Mouse (Mus musculus): ENCODE measurements around the gene Mast4. TPM values are rescaled to one million over a fixed set of nuclear protein-coding genes. Genes with fewer than 3 reads are reported as not detected.

Mast4 gene
- polyA plus RNA-seq, 1 experiment = 2.8 TPM

- WGBS = 52% methylated on average over 14 of the region's 14 CpGs
Measured at GRCm38 (mm10) chr13:103248102-103249054, 85.9 kb downstream of the Mast4 start.

GRCm38 (mm10) chr13:103246973-103247718 lies 87.2 kb downstream of the Mast4 start:
- WGBS = 59% methylated on average over 5 of the region's 5 CpGs
- peak; percentile 7 for DNase-seq (ENCODE audit: low read depth, low spot score)

More at GRCm38 (mm10) chr13:103248102-103249054, 85.9 kb downstream of the Mast4 start:
- no peak for DNase-seq (ENCODE audit: low read depth, low spot score)

GRCm38 (mm10) chr13:103245431-103245830 lies 88.9 kb downstream of the Mast4 start:
- no peak for DNase-seq (ENCODE audit: low read depth, low spot score)
- WGBS = 92% methylated on average over 5 of the region's 5 CpGs

GRCm38 (mm10) chr13:103244053-103244452 lies 90.2 kb downstream of the Mast4 start:
- DNase-seq (ENCODE audit: low read depth, low spot score) = no peak
- WGBS = 37% methylated on average over 4 of the region's 4 CpGs

- WGBS = 85% methylated on average over 4 of the region's 4 CpGs
- DNase-seq (ENCODE audit: low read depth, low spot score) = no peak
Measured at GRCm38 (mm10) chr13:103241092-103241491, 93.2 kb downstream of the Mast4 start.

- 89% methylated on average over 8 of the region's 8 CpGs for WGBS
- no peak for DNase-seq (ENCODE audit: low read depth, low spot score)
Measured at GRCm38 (mm10) chr13:103239654-103240053, 94.6 kb downstream of the Mast4 start.

- DNase-seq (ENCODE audit: low read depth, low spot score) = no peak
- 85% methylated on average over 7 of the region's 7 CpGs for WGBS
Measured at GRCm38 (mm10) chr13:103238034-103238705, 96.1 kb downstream of the Mast4 start.

GRCm38 (mm10) chr13:103232171-103232570 lies 102.1 kb downstream of the Mast4 start:
- no peak for DNase-seq (ENCODE audit: low read depth, low spot score)
- 93% methylated on average over 7 of the region's 7 CpGs for WGBS

- no peak for DNase-seq (ENCODE audit: low read depth, low spot score)
- 74% methylated on average over 4 of the region's 4 CpGs for WGBS
Measured at GRCm38 (mm10) chr13:103229069-103229468, 105.2 kb downstream of the Mast4 start.

GRCm38 (mm10) chr13:103225895-103226815 lies 108.1 kb downstream of the Mast4 start:
- 67% methylated on average over 17 of the region's 17 CpGs for WGBS

GRCm38 (mm10) chr13:103225217-103225894 lies 108.9 kb downstream of the Mast4 start:
- no peak for DNase-seq (ENCODE audit: low read depth, low spot score)
- 68% methylated on average over 11 of the region's 11 CpGs for WGBS

More at GRCm38 (mm10) chr13:103225895-103226815, 108.1 kb downstream of the Mast4 start:
- no peak for DNase-seq (ENCODE audit: low read depth, low spot score)

- WGBS = 39% methylated on average over 11 of the region's 11 CpGs
Measured at GRCm38 (mm10) chr13:103220479-103221064, 113.7 kb downstream of the Mast4 start.

GRCm38 (mm10) chr13:103219999-103220398 lies 114.3 kb downstream of the Mast4 start:
- WGBS = 36% methylated on average over 2 of the region's 2 CpGs
- no peak for DNase-seq (ENCODE audit: low read depth, low spot score)

More at GRCm38 (mm10) chr13:103220479-103221064, 113.7 kb downstream of the Mast4 start:
- no peak for DNase-seq (ENCODE audit: low read depth, low spot score)

- WGBS = 72% methylated on average over 3 of the region's 3 CpGs
Measured at GRCm38 (mm10) chr13:103217486-103217885, 116.8 kb downstream of the Mast4 start.

GRCm38 (mm10) chr13:103214506-103214905 lies 119.8 kb downstream of the Mast4 start:
- WGBS = 82% methylated on average over 3 of the region's 3 CpGs

More at GRCm38 (mm10) chr13:103217486-103217885, 116.8 kb downstream of the Mast4 start:
- no peak for DNase-seq (ENCODE audit: low read depth, low spot score)

GRCm38 (mm10) chr13:103211953-103212352 lies 122.3 kb downstream of the Mast4 start:
- WGBS = 58% methylated on average over 6 of the region's 6 CpGs
- no peak for DNase-seq (ENCODE audit: low read depth, low spot score)

More at GRCm38 (mm10) chr13:103214506-103214905, 119.8 kb downstream of the Mast4 start:
- no peak for DNase-seq (ENCODE audit: low read depth, low spot score)

GRCm38 (mm10) chr13:103211501-103211941 lies 122.8 kb downstream of the Mast4 start:
- 59% methylated on average over 11 of the region's 11 CpGs for WGBS
- DNase-seq (ENCODE audit: low read depth, low spot score) = peak; percentile 6

GRCm38 (mm10) chr13:103210746-103211145 lies 123.6 kb downstream of the Mast4 start:
- 77% methylated on average over 4 of the region's 4 CpGs for WGBS

More at GRCm38 (mm10) chr13:103210746-103211145, 123.6 kb downstream of the Mast4 start:
- no peak for DNase-seq (ENCODE audit: low read depth, low spot score)

All from large intestine, adult 2 months (tissue).